Mouse (Mus musculus) CH12.LX (cell line): ENCODE results near the gene Olfr93. TPM values are rescaled to one million over a fixed set of nuclear protein-coding genes. Genes with fewer than 3 reads are reported as not detected.

Experiments used
- GABPA ChIP-seq: IDR thresholded peaks from 2 replicates; pipeline ENCODE4 v1.6.1; 2012; ENCODE audit warnings: low read depth, low read length, improper control_type of control experiment, inconsistent platforms; ENCODE audit not compliant: insufficient replicate concordance
- KAT2A ChIP-seq: IDR thresholded peaks from 2 replicates; pipeline ENCODE4 v1.6.1; 2012; ENCODE audit warnings: low read length, improper control_type of control experiment, inconsistent platforms; ENCODE audit not compliant: insufficient replicate concordance
- UBTF ChIP-seq: IDR thresholded peaks from 2 replicates; pipeline ENCODE4 v1.6.1; 2012; ENCODE audit warnings: low read depth, mild to moderate bottlenecking, inconsistent platforms, low read length, improper control_type of control experiment, moderate library complexity
- USF1 ChIP-seq: IDR thresholded peaks from 2 replicates; pipeline ENCODE4 v1.6.1; 2014; ENCODE audit warnings: low read depth, mild to moderate bottlenecking, inconsistent platforms, low read length, improper control_type of control experiment
- polyA plus RNA-seq: library from polyadenylated mRNA; unstranded; fragments of >175 nt; gene quantifications from 2 replicates; pipeline ENCODE4 v1.2.1, GENCODE M21; 2012; ENCODE audit warnings: low read depth; ENCODE audit not compliant: insufficient read length
- total RNA-seq, 2 experiments: library from RNA; depleted of rRNA; stranded (reverse); fragments of 300-350 nt in 1 of 2; fragments of >200 nt in 1 of 2; gene quantifications; 2 replicates each; pipeline ENCODE4 v1.2.3; 2012 to 2014

Gene Olfr93
- total and polyA plus RNA-seq, 3 experiments: not detected

GRCm38 (mm10) chr17:37092198-37092597, 69.1 kb downstream of the Olfr93 start (continued):
- TF ChIP-seq UBTF (no peak), USF1 (no peak), KAT2A (no peak), GABPA (no peak)
- TF ChIP-seq, all 38 proteins: peak for 0

Other genes with a start within 250 kb of the Olfr93 start
Only the 20 nearest of the 27 such genes appear.
- not detected in 2 replicates for gene 2410137M14Rik, start 180.3 kb downstream of the Olfr93 start, total RNA-seq (2012; rRNA removed)
- gene 2410137M14Rik, start 180.3 kb downstream of the Olfr93 start, total RNA-seq (2014; rRNA removed): 0.31 TPM in 1 of 2 replicates, not detected in the other
- 0.40 TPM in 1 of 2 replicates, not detected in the other for gene 2410137M14Rik, start 180.3 kb downstream of the Olfr93 start, polyA plus RNA-seq
- 0.84 and 1.1 TPM in 2 replicates for gene H2-M5, start 172.0 kb downstream of the Olfr93 start, total RNA-seq (2012; rRNA removed)
- gene H2-M5, start 172.0 kb downstream of the Olfr93 start, total RNA-seq (2014; rRNA removed): 0.58 and 1.1 TPM in 2 replicates
- gene H2-M5, start 172.0 kb downstream of the Olfr93 start, polyA plus RNA-seq: 2.2 and 3.6 TPM in 2 replicates
- not detected in 2 replicates for gene Zfp57, start 160.3 kb downstream of the Olfr93 start, total RNA-seq (2012; rRNA removed)
- not detected in 2 replicates for gene Zfp57, start 160.3 kb downstream of the Olfr93 start, total RNA-seq (2014; rRNA removed)
- gene Zfp57, start 160.3 kb downstream of the Olfr93 start, polyA plus RNA-seq: 0.10 and 0.26 TPM in 2 replicates
- not detected in 2 replicates for gene Mog, start 138.1 kb downstream of the Olfr93 start, total RNA-seq (2012; rRNA removed)
- gene Mog, start 138.1 kb downstream of the Olfr93 start, total RNA-seq (2014; rRNA removed): not detected in 2 replicates
- not detected in 2 replicates for gene Mog, start 138.1 kb downstream of the Olfr93 start, polyA plus RNA-seq
- 4.7 TPM in 2 replicates for gene Gabbr1, start 115.5 kb downstream of the Olfr93 start, total RNA-seq (2012; rRNA removed)
- 1.8 and 2.1 TPM in 2 replicates for gene Gabbr1, start 115.5 kb downstream of the Olfr93 start, total RNA-seq (2014; rRNA removed)
- 10.2 and 11.6 TPM in 2 replicates for gene Gabbr1, start 115.5 kb downstream of the Olfr93 start, polyA plus RNA-seq
- not detected in 2 replicates for gene Olfr90, start 73.0 kb downstream of the Olfr93 start, total RNA-seq (2012; rRNA removed)
- gene Olfr90, start 73.0 kb downstream of the Olfr93 start, total RNA-seq (2014; rRNA removed): not detected in 2 replicates
- gene Olfr90, start 73.0 kb downstream of the Olfr93 start, polyA plus RNA-seq: not detected in 2 replicates
- not detected in 2 replicates for gene Olfr91, start 63.2 kb downstream of the Olfr93 start, total RNA-seq (2012; rRNA removed)
- gene Olfr91, start 63.2 kb downstream of the Olfr93 start, total RNA-seq (2014; rRNA removed): not detected in 2 replicates
- not detected in 2 replicates for gene Olfr91, start 63.2 kb downstream of the Olfr93 start, polyA plus RNA-seq
- not detected in 2 replicates for gene Olfr92, start 41.4 kb downstream of the Olfr93 start, total RNA-seq (2012; rRNA removed)
- not detected in 2 replicates for gene Olfr92, start 41.4 kb downstream of the Olfr93 start, total RNA-seq (2014; rRNA removed)
- gene Olfr92, start 41.4 kb downstream of the Olfr93 start, polyA plus RNA-seq: not detected in 2 replicates
- 0.21 and 0.47 TPM in 2 replicates for gene Ubd, start 32.4 kb upstream of the Olfr93 start, total RNA-seq (2012; rRNA removed)
- gene Ubd, start 32.4 kb upstream of the Olfr93 start, total RNA-seq (2014; rRNA removed): not detected in 2 replicates
- not detected in 2 replicates for gene Ubd, start 32.4 kb upstream of the Olfr93 start, polyA plus RNA-seq
- gene Olfr94, start 39.5 kb upstream of the Olfr93 start, total RNA-seq (2012; rRNA removed): not detected in 2 replicates
- gene Olfr94, start 39.5 kb upstream of the Olfr93 start, total RNA-seq (2014; rRNA removed): not detected in 2 replicates
- gene Olfr94, start 39.5 kb upstream of the Olfr93 start, polyA plus RNA-seq: not detected in 2 replicates
- gene Olfr95, start 51.6 kb upstream of the Olfr93 start, total RNA-seq (2012; rRNA removed): not detected in 2 replicates
- not detected in 2 replicates for gene Olfr95, start 51.6 kb upstream of the Olfr93 start, total RNA-seq (2014; rRNA removed)
- not detected in 2 replicates for gene Olfr95, start 51.6 kb upstream of the Olfr93 start, polyA plus RNA-seq
- not detected in 2 replicates for gene Olfr96, start 58.7 kb upstream of the Olfr93 start, total RNA-seq (2012; rRNA removed)
- gene Olfr96, start 58.7 kb upstream of the Olfr93 start, total RNA-seq (2014; rRNA removed): not detected in 2 replicates
- gene Olfr96, start 58.7 kb upstream of the Olfr93 start, polyA plus RNA-seq: not detected in 2 replicates
- not detected in 2 replicates for gene Olfr97, start 75.8 kb upstream of the Olfr93 start, total RNA-seq (2012; rRNA removed)
- gene Olfr97, start 75.8 kb upstream of the Olfr93 start, total RNA-seq (2014; rRNA removed): not detected in 2 replicates
- not detected in 2 replicates for gene Olfr97, start 75.8 kb upstream of the Olfr93 start, polyA plus RNA-seq
- gene Olfr98, start 102.3 kb upstream of the Olfr93 start, total RNA-seq (2012; rRNA removed): 0.21 TPM in 1 of 2 replicates, not detected in the other
- gene Olfr98, start 102.3 kb upstream of the Olfr93 start, total RNA-seq (2014; rRNA removed): not detected in 2 replicates
- 0.44 and 0.70 TPM in 2 replicates for gene Olfr98, start 102.3 kb upstream of the Olfr93 start, polyA plus RNA-seq
- 72.2 and 88.6 TPM in 2 replicates for gene H2-M3, start 108.7 kb upstream of the Olfr93 start, total RNA-seq (2012; rRNA removed)
- 71.7 and 72.8 TPM in 2 replicates for gene H2-M3, start 108.7 kb upstream of the Olfr93 start, total RNA-seq (2014; rRNA removed)
- 46.1 and 49.0 TPM in 2 replicates for gene H2-M3, start 108.7 kb upstream of the Olfr93 start, polyA plus RNA-seq
- 0.08 and 0.25 TPM in 2 replicates for gene Olfr99, start 122.0 kb upstream of the Olfr93 start, total RNA-seq (2012; rRNA removed)
- not detected in 2 replicates for gene Olfr99, start 122.0 kb upstream of the Olfr93 start, total RNA-seq (2014; rRNA removed)
- 2.2 and 3.4 TPM in 2 replicates for gene Olfr99, start 122.0 kb upstream of the Olfr93 start, polyA plus RNA-seq
- not detected in 2 replicates for gene Olfr101, start 142.8 kb upstream of the Olfr93 start, total RNA-seq (2012; rRNA removed)
- not detected in 2 replicates for gene Olfr101, start 142.8 kb upstream of the Olfr93 start, total RNA-seq (2014; rRNA removed)
- gene Olfr101, start 142.8 kb upstream of the Olfr93 start, polyA plus RNA-seq: 0.21 and 0.27 TPM in 2 replicates
- gene Olfr102, start 155.6 kb upstream of the Olfr93 start, total RNA-seq (2012; rRNA removed): not detected in 2 replicates
- not detected in 2 replicates for gene Olfr102, start 155.6 kb upstream of the Olfr93 start, total RNA-seq (2014; rRNA removed)
- not detected in 2 replicates for gene Olfr102, start 155.6 kb upstream of the Olfr93 start, polyA plus RNA-seq
- not detected in 2 replicates for gene Olfr103, start 178.2 kb upstream of the Olfr93 start, total RNA-seq (2012; rRNA removed)
- gene Olfr103, start 178.2 kb upstream of the Olfr93 start, total RNA-seq (2014; rRNA removed): not detected in 2 replicates
- not detected in 2 replicates for gene Olfr103, start 178.2 kb upstream of the Olfr93 start, polyA plus RNA-seq
- not detected in 2 replicates for gene Olfr104-ps, start 198.1 kb upstream of the Olfr93 start, total RNA-seq (2012; rRNA removed)
- gene Olfr104-ps, start 198.1 kb upstream of the Olfr93 start, total RNA-seq (2014; rRNA removed): not detected in 2 replicates
- gene Olfr104-ps, start 198.1 kb upstream of the Olfr93 start, polyA plus RNA-seq: not detected in 2 replicates